Mouse (Mus musculus): ENCODE data around the gene Rnaseh2b. TPM values are rescaled to one million over a fixed set of nuclear protein-coding genes. Genes with fewer than 3 reads are reported as not detected.
A peak's percentile ranks its signal among the peaks of the same experiment; 100 is the strongest.

Gene Rnaseh2b
- polyA plus RNA-seq, 1 experiment, result 16.0 TPM

- no peak for TF ChIP-seq POLR2A (IDR thresholded peaks at IDR 0.05; ENCODE audit: borderline replicate concordance, insufficient read depth, low read length)
- no peak for TF ChIP-seq CTCF (IDR thresholded peaks at IDR 0.05; ENCODE audit: borderline replicate concordance, insufficient read depth, low read depth, low read length)
- no peak overlapping the region for H3K27ac ChIP-seq (ENCODE audit: insufficient read depth, low read length)
- peak overlapping the region; percentile 17 for H3K4me3 ChIP-seq (replicated peaks; ENCODE audit: insufficient read depth, low read depth, low read length)
- 8% methylated on average over 9 of the region's 9 CpGs for WGBS
- peaks cover 4% of the 10 kb centered on the region for H3K4me1 ChIP-seq (ENCODE audit: control insufficient read depth, insufficient read depth, low read length)
- DNase-seq, result peak; percentile 86 to 91
- no peaks in the 10 kb centered on the region for H3K27me3 ChIP-seq (ENCODE audit: control insufficient read depth, insufficient read depth, low read length)
Observed at GRCm38 (mm10) chr14:62389729-62390536, 97.5 kb downstream of the Rnaseh2b start.

- TF ChIP-seq CTCF (IDR thresholded peaks at IDR 0.05; ENCODE audit: borderline replicate concordance, insufficient read depth, low read depth, low read length), result no peak
- Histone ChIP-seq H3K27me3 (ENCODE audit: control insufficient read depth, insufficient read depth, low read length) (no peaks in the 10 kb centered on the region), H3K4me1 (ENCODE audit: control insufficient read depth, insufficient read depth, low read length) (peaks cover 7% of the 10 kb centered on the region), H3K4me3 (replicated peaks; ENCODE audit: insufficient read depth, low read depth, low read length) (no peak overlapping the region), H3K27ac (ENCODE audit: insufficient read depth, low read length) (no peak overlapping the region)
- DNase-seq, result no peak
- WGBS, result 75% methylated on average over 4 of the region's 4 CpGs
Observed at GRCm38 (mm10) chr14:62392754-62393153, 100.4 kb downstream of the Rnaseh2b start.

- Histone ChIP-seq H3K27me3 (ENCODE audit: control insufficient read depth, insufficient read depth, low read length) (no peaks in the 10 kb centered on the region), H3K4me1 (ENCODE audit: control insufficient read depth, insufficient read depth, low read length) (peaks cover 3% of the 10 kb centered on the region), H3K4me3 (replicated peaks; ENCODE audit: insufficient read depth, low read depth, low read length) (no peak overlapping the region), H3K27ac (ENCODE audit: insufficient read depth, low read length) (no peak overlapping the region)
- 58% methylated on average over 2 of the region's 2 CpGs for WGBS
- TF ChIP-seq CTCF (IDR thresholded peaks at IDR 0.05; ENCODE audit: borderline replicate concordance, insufficient read depth, low read depth, low read length) (no peak), POLR2A (IDR thresholded peaks at IDR 0.05; ENCODE audit: borderline replicate concordance, insufficient read depth, low read length) (no peak)
- DNase-seq, result peak in 1 of 2 experiments; percentile 18
Observed at GRCm38 (mm10) chr14:62395346-62395745, 103.0 kb downstream of the Rnaseh2b start.

GRCm38 (mm10) chr14:62416007-62416741 is 123.8 kb downstream of the Rnaseh2b start:
- no peak overlapping the region for H3K27ac ChIP-seq (ENCODE audit: insufficient read depth, low read length)
- H3K27me3 ChIP-seq (ENCODE audit: control insufficient read depth, insufficient read depth, low read length), result no peaks in the 10 kb centered on the region
- no peak overlapping the region for H3K4me3 ChIP-seq (replicated peaks; ENCODE audit: insufficient read depth, low read depth, low read length)
- peaks cover 14% of the 10 kb centered on the region for H3K4me1 ChIP-seq (ENCODE audit: control insufficient read depth, insufficient read depth, low read length)
- DNase-seq, result peak; percentile 41 to 59
- 10% methylated on average over 7 of the region's 7 CpGs for WGBS
- TF ChIP-seq CTCF (IDR thresholded peaks at IDR 0.05; ENCODE audit: borderline replicate concordance, insufficient read depth, low read depth, low read length) (no peak), POLR2A (IDR thresholded peaks at IDR 0.05; ENCODE audit: borderline replicate concordance, insufficient read depth, low read length) (no peak)

GRCm38 (mm10) chr14:62416742-62417134 is 124.3 kb downstream of the Rnaseh2b start:
- peak; percentile 40 to 67 for DNase-seq

GRCm38 (mm10) chr14:62417501-62417900 is 125.1 kb downstream of the Rnaseh2b start:
- DNase-seq, result no peak
- Histone ChIP-seq H3K4me1 (ENCODE audit: control insufficient read depth, insufficient read depth, low read length) (peaks cover 14% of the 10 kb centered on the region), H3K27ac (ENCODE audit: insufficient read depth, low read length) (no peak overlapping the region), H3K4me3 (replicated peaks; ENCODE audit: insufficient read depth, low read depth, low read length) (no peak overlapping the region), H3K27me3 (ENCODE audit: control insufficient read depth, insufficient read depth, low read length) (no peaks in the 10 kb centered on the region)
- TF ChIP-seq POLR2A (IDR thresholded peaks at IDR 0.05; ENCODE audit: borderline replicate concordance, insufficient read depth, low read length), result no peak
- TF ChIP-seq CTCF (IDR thresholded peaks at IDR 0.05; ENCODE audit: borderline replicate concordance, insufficient read depth, low read depth, low read length), result no peak
- whole genome bisulfite sequencing, result 73% methylated on average over 3 of the region's 3 CpGs

More at GRCm38 (mm10) chr14:62416742-62417134, 124.3 kb downstream of the Rnaseh2b start:
- Histone ChIP-seq H3K4me1 (ENCODE audit: control insufficient read depth, insufficient read depth, low read length) (peaks cover 14% of the 10 kb centered on the region), H3K4me3 (replicated peaks; ENCODE audit: insufficient read depth, low read depth, low read length) (no peak overlapping the region), H3K27me3 (ENCODE audit: control insufficient read depth, insufficient read depth, low read length) (no peaks in the 10 kb centered on the region), H3K27ac (ENCODE audit: insufficient read depth, low read length) (no peak overlapping the region)
- 22% methylated on average over 1 of the region's 1 CpGs for WGBS
- TF ChIP-seq CTCF (IDR thresholded peaks at IDR 0.05; ENCODE audit: borderline replicate concordance, insufficient read depth, low read depth, low read length), result no peak
- no peak for TF ChIP-seq POLR2A (IDR thresholded peaks at IDR 0.05; ENCODE audit: borderline replicate concordance, insufficient read depth, low read length)

GRCm38 (mm10) chr14:62422265-62422664 is 129.9 kb downstream of the Rnaseh2b start:
- H3K4me3 ChIP-seq (replicated peaks; ENCODE audit: insufficient read depth, low read depth, low read length), result no peak overlapping the region
- TF ChIP-seq POLR2A (IDR thresholded peaks at IDR 0.05; ENCODE audit: borderline replicate concordance, insufficient read depth, low read length), result no peak
- TF ChIP-seq CTCF (IDR thresholded peaks at IDR 0.05; ENCODE audit: borderline replicate concordance, insufficient read depth, low read depth, low read length), result no peak
- no peaks in the 10 kb centered on the region for H3K27me3 ChIP-seq (ENCODE audit: control insufficient read depth, insufficient read depth, low read length)
- H3K27ac ChIP-seq (ENCODE audit: insufficient read depth, low read length), result no peak overlapping the region
- 0 out of 2 replicates have a peak, but pooled peaks cover under 1% of the 10 kb centered on the region for H3K4me1 ChIP-seq (ENCODE audit: control insufficient read depth, insufficient read depth, low read length)
- WGBS, result 29% methylated on average over 4 of the region's 4 CpGs
- DNase-seq, result no peak

Other genes with a start within 250 kb of the Rnaseh2b start
- 4.9 and 6.6 TPM in 2 replicates for gene Dleu7, start 458 bp downstream of the Rnaseh2b start, polyA plus RNA-seq (2012; rRNA removed)
- gene Gucy1b2, start 163.7 kb downstream of the Rnaseh2b start, polyA plus RNA-seq (2012; rRNA removed), result 0.11 and 0.19 TPM in 2 replicates

Measured in cerebellum, adult 2 months (tissue).